Mouse (Mus musculus) kidney, embryonic 15.5 days (tissue): Measurements from ENCODE around the gene Cbr1. TPM values are rescaled to one million over a fixed set of nuclear protein-coding genes. Genes with fewer than 3 reads are reported as not detected.

Experiments used
- ATAC-seq: fragments of 200-750 bp; cut with Nextera tagmentation; replicated peaks from 2 replicates; pipeline ENCODE4 v1.8.0; 2017; ENCODE audit warnings: moderate TSS enrichment; ENCODE audit not compliant: low FRiP score
- H3K27ac ChIP-seq: fragments of 300-500 bp; sonication (generic); 2 replicates; pipeline ENCODE4 v1.5.1; 2015; ENCODE audit warnings: mild to moderate bottlenecking, inconsistent platforms
- H3K27me3 ChIP-seq: fragments of 300-500 bp; sonication (generic); 2 replicates; pipeline ENCODE4 v1.6.1; 2015; ENCODE audit warnings: inconsistent platforms
- H3K36me3 ChIP-seq: fragments of 300-500 bp; sonication (generic); 2 replicates; pipeline ENCODE4 v1.6.1; 2015; ENCODE audit warnings: inconsistent platforms
- H3K4me1 ChIP-seq: fragments of 300-500 bp; sonication (generic); 2 replicates; pipeline ENCODE4 v1.6.1; 2015; ENCODE audit warnings: inconsistent platforms
- H3K4me2 ChIP-seq: fragments of 300-500 bp; sonication (generic); 2 replicates; pipeline ENCODE4 v1.6.1; 2015; ENCODE audit warnings: moderate library complexity, mild to moderate bottlenecking, inconsistent platforms
- H3K4me3 ChIP-seq: fragments of 300-500 bp; sonication (generic); replicated peaks from 2 replicates; pipeline ENCODE4 v1.5.1; 2015; ENCODE audit warnings: mild to moderate bottlenecking, inconsistent platforms
- H3K9ac ChIP-seq: fragments of 300-500 bp; sonication (generic); 2 replicates; pipeline ENCODE4 v1.6.1; 2015; ENCODE audit warnings: mild to moderate bottlenecking, inconsistent platforms
- H3K9me3 ChIP-seq: fragments of 300-500 bp; sonication (generic); replicated peaks from 2 replicates; pipeline ENCODE4 v1.6.1; 2016; ENCODE audit warnings: inconsistent platforms
- WGBS: fragments of 180-500 bp; shearing (Covaris S2); methylation state at CpG from one replicate; pipeline ENCODE4 v1.1.7; 2015; ENCODE audit warnings: mixed read lengths; 5-methylcytosine and 5-hydroxymethylcytosine counted together
- polyA plus RNA-seq: library from polyadenylated mRNA; unstranded; fragments of >200 nt; fragmentation: Nextera tagmentation; extraction: Ambion mirVana; gene quantifications from 2 replicates; pipeline ENCODE4 v1.2.1, GENCODE M21; 2015

Gene Cbr1
- 138 and 140 TPM in 2 replicates for polyA plus RNA-seq

GRCm38 (mm10) chr16:93605553-93605952, at the start of gene Cbr1:
Gene Cbr1 (plus strand): TSS chr16:93605853.
- no peak for ATAC-seq
- Histone ChIP-seq H3K9ac (no peak within 1 kb of the TSS; the same call in 1 of the 2 replicates), H3K27ac (no peak within 1 kb of the TSS), H3K9me3 (no peaks in the 10 kb centered on the region), H3K4me2 (peak within 1 kb of the TSS; percentile 94), H3K4me3 (peak within 1 kb of the TSS; percentile 59), H3K4me1 (peaks cover 24% of the 10 kb centered on the region), H3K36me3 (peaks cover 8% of the 10 kb centered on the region), H3K27me3 (no peaks in the 10 kb centered on the region)
- WGBS = 66% methylated on average over 4 of the region's 4 CpGs

GRCm38 (mm10) chr16:93557646-93558045, 48.0 kb upstream of the Cbr1 start:
- ATAC-seq = no peak
- 0 out of 2 replicates have a peak, but pooled peaks cover 3% of the 10 kb centered on the region for H3K27me3 ChIP-seq
- WGBS = 50% methylated on average over 8 of the region's 8 CpGs
- no peaks in the 10 kb centered on the region for H3K36me3 ChIP-seq
- H3K4me1 ChIP-seq = peaks cover 14% of the 10 kb centered on the region
- no peak overlapping the region for H3K9ac ChIP-seq
- no peak overlapping the region for H3K4me3 ChIP-seq
- H3K4me2 ChIP-seq = no peak overlapping the region
- H3K27ac ChIP-seq = no peak overlapping the region
- H3K9me3 ChIP-seq = no peaks in the 10 kb centered on the region

DNA sequence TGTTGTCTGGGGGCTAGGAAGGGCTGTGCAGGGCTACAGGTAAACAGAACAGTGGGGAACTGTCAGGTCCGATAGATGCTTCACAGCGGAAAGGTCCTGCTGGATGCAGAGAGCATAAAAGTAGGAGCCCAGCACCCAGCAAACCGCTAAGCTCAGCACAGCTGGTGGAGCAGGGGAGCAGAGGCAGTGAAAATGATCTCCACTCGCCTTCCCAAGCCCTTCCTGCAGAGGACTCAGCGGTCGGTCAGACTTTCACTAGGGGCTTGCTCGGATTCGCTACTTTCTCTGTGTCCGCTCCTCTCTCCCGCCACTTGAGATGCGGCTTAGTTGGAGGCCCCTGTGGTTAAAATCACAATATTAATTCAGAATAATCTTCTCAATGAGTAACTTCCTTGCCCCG, 47.2 kb upstream of the Cbr1 start:
- Histone ChIP-seq H3K27me3 (0 out of 2 replicates have a peak, but pooled peaks cover 3% of the 10 kb centered on the region), H3K9me3 (no peaks in the 10 kb centered on the region), H3K4me2 (peak overlapping the region; percentile 48), H3K36me3 (no peaks in the 10 kb centered on the region), H3K4me1 (peaks cover 14% of the 10 kb centered on the region), H3K4me3 (peak overlapping the region; percentile 5), H3K27ac (no peak overlapping the region), H3K9ac (no peak overlapping the region)
- 9% methylated on average over 12 of the region's 12 CpGs for WGBS
- 0 out of 2 replicates have a peak, but pooled peaks have one; percentile 40 for ATAC-seq

- no peak for ATAC-seq
- 93% methylated on average over 6 of the region's 6 CpGs for WGBS
- Histone ChIP-seq H3K4me1 (peaks cover 18% of the 10 kb centered on the region), H3K27ac (no peak overlapping the region), H3K9ac (no peak overlapping the region), H3K4me3 (no peak overlapping the region), H3K27me3 (no peaks in the 10 kb centered on the region), H3K9me3 (no peaks in the 10 kb centered on the region), H3K4me2 (no peak overlapping the region), H3K36me3 (no peaks in the 10 kb centered on the region)
Observed at GRCm38 (mm10) chr16:93572383-93572782, 33.3 kb upstream of the Cbr1 start.

GRCm38 (mm10) chr16:93573434-93573833, 32.2 kb upstream of the Cbr1 start:
- ATAC-seq = no peak
- Histone ChIP-seq H3K9ac (no peak overlapping the region), H3K4me1 (peaks cover 18% of the 10 kb centered on the region), H3K4me2 (no peak overlapping the region), H3K27me3 (no peaks in the 10 kb centered on the region), H3K36me3 (no peaks in the 10 kb centered on the region), H3K27ac (no peak overlapping the region), H3K9me3 (no peaks in the 10 kb centered on the region), H3K4me3 (no peak overlapping the region)
- 91% methylated on average over 5 of the region's 5 CpGs for WGBS

- Histone ChIP-seq H3K4me3 (no peak overlapping the region), H3K27me3 (no peaks in the 10 kb centered on the region), H3K4me2 (peak overlapping the region; percentile 29), H3K9me3 (no peaks in the 10 kb centered on the region), H3K27ac (no peak overlapping the region), H3K4me1 (peaks cover 18% of the 10 kb centered on the region), H3K36me3 (no peaks in the 10 kb centered on the region), H3K9ac (no peak overlapping the region)
- ATAC-seq = no peak
- WGBS = 23% methylated on average over 18 of the region's 18 CpGs
Observed at GRCm38 (mm10) chr16:93574521-93575191, 31.0 kb upstream of the Cbr1 start.

DNA sequence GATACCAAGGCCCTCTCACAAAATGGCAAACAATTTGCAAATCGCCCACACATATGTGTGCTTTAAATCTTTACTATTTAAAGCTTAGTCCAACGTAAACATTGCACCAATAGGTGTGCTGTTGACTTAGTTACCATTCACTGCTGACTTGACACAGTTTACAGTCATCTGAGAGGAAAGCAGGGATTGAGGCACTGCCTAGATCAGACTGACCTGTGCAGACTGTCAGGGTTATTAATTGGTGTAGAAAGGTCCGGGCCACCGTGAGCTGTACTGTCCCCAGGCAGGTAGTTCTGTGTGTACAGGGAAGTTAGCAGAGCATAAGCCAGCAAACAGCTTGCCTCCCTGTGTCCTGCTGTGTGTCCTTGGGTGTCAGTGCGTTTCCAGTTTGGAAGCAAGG, 30.1 kb upstream of the Cbr1 start:
- 76% methylated on average over 5 of the region's 5 CpGs for WGBS
- Histone ChIP-seq H3K4me3 (no peak overlapping the region), H3K27me3 (no peaks in the 10 kb centered on the region), H3K36me3 (no peaks in the 10 kb centered on the region), H3K4me2 (no peak overlapping the region), H3K9me3 (no peaks in the 10 kb centered on the region), H3K27ac (no peak overlapping the region), H3K9ac (no peak overlapping the region), H3K4me1 (peaks cover 18% of the 10 kb centered on the region)
- ATAC-seq = no peak

DNA sequence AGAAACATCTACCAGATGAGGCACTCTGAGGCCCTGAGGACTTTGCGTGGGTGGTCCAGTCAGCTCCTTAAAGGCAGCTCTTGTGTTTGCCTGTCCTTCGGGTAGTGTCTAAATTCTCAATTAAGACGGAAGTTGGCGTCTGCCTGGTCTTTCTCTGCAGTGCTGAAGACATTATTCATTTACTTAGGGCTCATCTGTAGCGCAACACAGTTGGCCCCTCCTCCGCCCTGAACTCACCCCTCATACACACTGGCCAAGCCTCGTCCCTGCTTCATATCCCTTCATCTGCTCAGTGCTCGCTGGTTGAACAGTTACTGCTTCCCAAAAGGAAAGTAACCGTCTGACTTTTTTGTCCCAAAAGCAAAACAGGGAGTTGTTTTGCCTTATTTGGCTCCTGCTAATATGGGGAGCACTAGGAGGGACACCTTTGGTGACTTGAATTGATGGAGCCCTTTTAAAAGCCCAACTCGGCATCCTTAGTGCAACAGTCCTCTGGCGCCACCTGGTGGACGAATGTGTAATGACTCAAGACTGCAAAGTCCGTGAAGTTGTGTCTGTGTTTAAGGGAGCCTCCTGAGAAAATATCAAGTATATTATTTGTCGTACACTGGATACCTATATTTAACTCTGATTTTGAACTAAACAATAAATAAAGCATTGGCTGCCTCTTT, 29.1 kb upstream of the Cbr1 start:
- Histone ChIP-seq H3K27ac (no peak overlapping the region), H3K27me3 (no peaks in the 10 kb centered on the region), H3K9me3 (no peaks in the 10 kb centered on the region), H3K36me3 (no peaks in the 10 kb centered on the region), H3K4me1 (peaks cover 18% of the 10 kb centered on the region), H3K4me2 (no peak overlapping the region), H3K4me3 (no peak overlapping the region), H3K9ac (no peak overlapping the region)
- WGBS = 31% methylated on average over 14 of the region's 14 CpGs
- ATAC-seq = no peak

- no peak overlapping the region for H3K27ac ChIP-seq
- H3K9me3 ChIP-seq = no peaks in the 10 kb centered on the region
- no peak for ATAC-seq
- WGBS = 86% methylated on average over 8 of the region's 8 CpGs
- H3K36me3 ChIP-seq = peaks cover 2% of the 10 kb centered on the region
- peaks cover 18% of the 10 kb centered on the region for H3K4me1 ChIP-seq
- no peak overlapping the region for H3K4me3 ChIP-seq
- H3K9ac ChIP-seq = no peak overlapping the region
- H3K27me3 ChIP-seq = no peaks in the 10 kb centered on the region
- no peak overlapping the region for H3K4me2 ChIP-seq
Observed at GRCm38 (mm10) chr16:93578346-93579005, 27.2 kb upstream of the Cbr1 start.

GRCm38 (mm10) chr16:93581125-93581524, 24.5 kb upstream of the Cbr1 start:
- ATAC-seq = no peak
- H3K4me3 ChIP-seq = no peak overlapping the region
- H3K4me2 ChIP-seq = no peak overlapping the region
- no peaks in the 10 kb centered on the region for H3K27me3 ChIP-seq
- peaks cover 15% of the 10 kb centered on the region for H3K36me3 ChIP-seq
- no peak overlapping the region for H3K9ac ChIP-seq
- 54% methylated on average over 6 of the region's 6 CpGs for WGBS
- H3K9me3 ChIP-seq = no peaks in the 10 kb centered on the region
- H3K4me1 ChIP-seq = peaks cover 13% of the 10 kb centered on the region; the same call in 1 of the 2 replicates
- H3K27ac ChIP-seq = no peak overlapping the region

- Histone ChIP-seq H3K4me1 (0 out of 2 replicates have a peak, but pooled peaks cover 9% of the 10 kb centered on the region), H3K9ac (no peak overlapping the region), H3K27me3 (no peaks in the 10 kb centered on the region), H3K4me3 (no peak overlapping the region), H3K36me3 (peaks cover 24% of the 10 kb centered on the region), H3K4me2 (no peak overlapping the region), H3K9me3 (no peaks in the 10 kb centered on the region), H3K27ac (no peak overlapping the region)
- 70% methylated on average over 24 of the region's 24 CpGs for WGBS
- no peak for ATAC-seq
Observed at GRCm38 (mm10) chr16:93584976-93585702, 20.5 kb upstream of the Cbr1 start.
